Mouse (Mus musculus) adrenal gland, adult 2 months (tissue): ENCODE measurements around the gene Plin2. TPM values are rescaled to one million over a fixed set of nuclear protein-coding genes. Genes with fewer than 3 reads are reported as not detected.

Experiments used
- DNase-seq: peaks from one replicate; pipeline ENCODE4 v3.0.0; 2021
- long read RNA-seq: library from polyadenylated mRNA; stranded (forward); transcript quantifications from one replicate; pipeline ENCODE4 v2.0.0, GENCODE M21; 2021
- polyA plus RNA-seq: library from polyadenylated mRNA; depleted of rRNA; stranded (reverse); fragments of >200 nt; gene quantifications from 2 replicates; pipeline ENCODE4 v1.2.3, GENCODE M21; 2012; rRNA removed
- total RNA-seq, 2 experiments: library from RNA; stranded (reverse); gene quantifications; 2 replicates each; pipeline ENCODE4 v1.2.3; 2021

Gene Plin2
- 100 to 1,000 TPM; 465 to 481 TPM for total RNA-seq
- 304 TPM in 2 replicates for polyA plus RNA-seq
- long read RNA-seq, transcript Plin2-201 (8 exons, 1,888 nt) = major isoform, 446 of 502 reads
- long read RNA-seq, partial matches to known transcripts = 8 of 502 reads
- long read RNA-seq, other reads (novel, unspliced or antisense) = 45 of 502 reads

- peak; percentile 93 for DNase-seq
Measured at GRCm38 (mm10) chr4:86669780-86670201, at the start of gene Plin2. Gene Plin2, minus strand, starts transcription at chr4:86670060.

DNA sequence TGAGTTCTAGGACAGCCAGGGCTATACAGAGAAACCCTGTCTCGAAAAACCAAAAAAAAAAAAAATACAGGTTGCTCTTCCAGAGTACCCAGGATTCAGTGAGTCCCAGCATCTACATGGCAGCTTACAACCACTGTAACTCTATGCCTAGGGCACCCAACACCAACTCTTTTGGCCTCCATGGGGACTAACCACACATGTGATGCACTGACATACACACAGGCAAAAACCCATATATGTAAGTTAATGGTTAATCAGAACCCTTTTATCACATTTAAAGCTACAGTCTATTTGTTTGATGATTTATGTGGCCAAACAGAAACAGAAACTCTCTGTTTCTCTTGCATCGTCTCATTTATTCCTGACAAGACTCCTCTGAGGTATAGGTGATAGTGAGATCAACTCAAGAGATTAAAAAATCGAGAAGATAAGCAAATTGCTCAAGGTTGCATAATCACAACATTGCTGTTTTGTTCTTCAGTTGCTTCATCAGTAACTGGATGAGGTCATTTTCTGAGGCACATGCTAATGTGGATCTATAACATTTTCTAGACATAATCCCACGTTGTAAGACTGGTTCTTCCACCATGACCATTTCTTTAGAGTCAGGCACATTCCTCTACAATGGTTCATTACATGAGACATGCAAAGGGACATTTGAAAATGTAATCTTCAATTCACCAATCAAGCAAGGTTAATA lies 49.2 kb upstream of the Plin2 start:
- no peak for DNase-seq

DNA sequence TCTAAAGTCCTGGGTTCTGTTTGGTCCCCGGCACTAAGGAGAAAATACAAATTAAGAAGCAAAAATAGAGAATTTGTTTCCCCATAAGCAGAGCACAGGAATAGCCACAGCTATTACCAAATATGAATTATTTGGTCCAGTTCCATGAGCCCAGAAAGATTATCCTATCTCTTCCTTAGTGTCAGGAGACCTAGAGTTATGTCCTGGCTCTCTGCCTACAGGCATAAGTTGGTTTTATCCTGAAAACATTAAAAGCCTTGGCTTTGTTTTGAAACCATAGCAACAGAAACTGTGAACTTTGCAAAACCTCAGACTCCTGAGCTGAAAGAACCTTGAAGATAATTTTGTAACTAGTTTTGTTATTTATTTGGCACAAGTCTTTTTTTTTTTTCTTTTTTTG lies 47.3 kb upstream of the Plin2 start:
- DNase-seq = peak; percentile 51

- peak; percentile 73 for DNase-seq
Measured at GRCm38 (mm10) chr4:86715341-86715740, 45.5 kb upstream of the Plin2 start.

GRCm38 (mm10) chr4:86713518-86713917 lies 43.7 kb upstream of the Plin2 start:
- no peak for DNase-seq

DNA sequence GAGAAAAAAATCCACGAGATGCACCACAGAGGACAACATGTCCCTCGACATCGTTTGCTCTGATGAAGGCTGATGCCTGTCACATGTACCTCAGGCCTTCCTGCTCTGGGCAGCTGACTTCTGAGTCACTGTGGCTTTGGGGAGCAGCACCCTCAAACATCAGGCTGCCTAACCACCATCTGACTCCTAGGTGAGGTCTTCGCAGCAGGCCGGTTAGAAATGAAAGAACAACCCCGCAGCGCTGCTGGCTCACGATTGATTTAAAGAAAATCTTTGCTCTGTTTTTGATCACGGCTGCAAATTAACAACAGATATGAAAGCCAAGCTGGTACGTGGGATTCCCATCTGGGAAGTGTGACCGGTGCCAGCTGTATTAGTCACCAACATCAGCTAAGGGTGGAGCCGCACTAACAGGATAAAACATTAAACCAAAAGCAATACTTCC lies 42.9 kb upstream of the Plin2 start:
- peak; percentile 79 for DNase-seq

DNA sequence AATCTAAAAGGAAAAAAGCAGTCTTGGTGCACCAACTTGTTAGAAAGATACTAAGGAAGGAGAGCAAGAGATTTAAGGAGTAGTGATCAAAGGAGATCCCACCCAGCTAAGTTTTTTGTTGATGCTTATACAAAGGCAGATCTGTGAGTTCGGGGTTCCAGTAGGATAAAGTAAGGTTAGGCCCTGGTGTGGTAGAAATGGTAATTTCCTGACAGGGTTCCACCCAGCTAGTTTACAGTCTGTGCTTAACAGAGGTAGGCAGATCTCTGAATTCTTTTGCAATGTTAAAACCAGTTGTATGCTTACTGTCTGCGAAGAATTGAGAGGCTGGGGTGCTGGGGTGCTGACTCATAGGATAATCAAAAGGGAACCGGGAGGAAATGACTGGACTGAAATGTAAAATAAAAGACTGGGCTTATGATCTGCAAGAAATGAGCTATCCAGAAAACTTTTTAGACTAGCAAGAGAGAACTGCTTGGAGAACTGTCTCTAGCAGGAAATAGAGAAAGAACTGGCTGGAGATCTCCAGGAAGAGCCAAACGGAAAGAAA lies 40.9 kb upstream of the Plin2 start:
- DNase-seq = no peak

DNA sequence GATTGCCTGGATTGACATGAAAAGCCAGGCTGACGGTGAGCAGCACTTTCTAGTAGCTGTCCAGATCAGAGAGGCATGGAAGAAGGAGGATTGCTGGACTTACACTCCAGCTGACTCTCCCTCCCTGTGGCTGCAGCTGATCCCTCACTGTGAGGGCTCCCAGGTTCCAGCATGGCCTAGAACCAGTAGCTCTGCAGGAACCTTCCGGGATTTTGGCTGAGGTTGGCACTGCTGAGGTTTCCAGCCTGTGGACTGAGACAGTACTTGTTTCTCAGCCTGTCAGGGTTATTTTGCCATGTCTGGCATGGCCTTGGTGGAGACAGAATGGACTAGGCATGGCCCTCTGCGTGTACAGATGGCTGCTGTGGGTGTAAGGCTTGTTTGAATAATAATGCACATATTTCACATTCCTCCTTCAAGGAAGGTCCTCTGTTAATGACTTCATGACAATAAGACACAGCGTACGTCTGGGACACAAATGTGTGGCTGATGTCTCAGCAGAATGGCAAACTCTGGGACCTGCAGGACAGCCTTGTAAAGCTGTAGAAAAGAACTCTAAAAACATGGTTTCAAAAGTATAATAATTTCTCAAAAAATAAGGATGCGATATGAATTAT lies 40.3 kb upstream of the Plin2 start:
- peak; percentile 25 for DNase-seq

GRCm38 (mm10) chr4:86708801-86709200 lies 38.9 kb upstream of the Plin2 start:
- DNase-seq = no peak

- no peak for DNase-seq
Measured at GRCm38 (mm10) chr4:86699161-86699865, 29.5 kb upstream of the Plin2 start.

- DNase-seq = no peak
Measured at GRCm38 (mm10) chr4:86696890-86697289, 27.0 kb upstream of the Plin2 start.

DNA sequence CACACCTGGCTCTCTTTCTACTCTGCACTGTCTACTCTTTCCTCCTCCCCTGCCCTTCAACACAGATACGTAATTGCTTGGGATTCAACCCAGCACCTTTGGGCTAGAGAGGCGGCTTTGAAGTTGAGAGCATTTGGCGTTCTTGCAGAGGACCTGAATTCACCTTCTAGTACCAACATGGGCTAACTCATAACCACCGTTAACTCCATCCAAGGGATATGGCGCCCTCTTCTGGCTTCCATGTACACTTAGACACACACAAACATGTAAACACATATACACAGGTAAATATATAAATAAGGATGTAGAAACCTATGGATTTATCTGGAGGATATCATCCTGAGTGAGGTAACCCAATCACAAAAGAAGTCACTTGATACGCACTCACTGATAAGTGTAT lies 25.2 kb upstream of the Plin2 start:
- DNase-seq = peak; percentile 76

DNA sequence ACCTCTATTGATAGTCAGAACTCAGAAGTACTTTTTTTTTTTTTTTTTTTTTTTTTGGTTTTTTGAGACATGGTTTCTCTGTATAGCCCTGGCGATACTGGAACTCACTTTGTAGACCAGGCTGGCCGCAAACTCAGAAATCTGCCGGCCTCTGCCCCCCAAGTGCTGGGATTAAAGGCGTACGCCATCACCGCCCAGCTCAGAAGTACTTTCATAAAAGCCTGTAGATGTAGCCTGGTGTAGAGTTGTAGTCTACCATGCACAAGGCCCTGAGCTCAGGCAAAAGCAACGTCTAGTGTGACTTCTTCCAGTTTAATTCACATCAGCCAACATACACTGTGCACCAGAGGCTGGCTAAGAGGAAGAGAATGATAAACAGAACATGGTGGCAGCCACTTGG lies 23.1 kb upstream of the Plin2 start:
- no peak for DNase-seq

DNA sequence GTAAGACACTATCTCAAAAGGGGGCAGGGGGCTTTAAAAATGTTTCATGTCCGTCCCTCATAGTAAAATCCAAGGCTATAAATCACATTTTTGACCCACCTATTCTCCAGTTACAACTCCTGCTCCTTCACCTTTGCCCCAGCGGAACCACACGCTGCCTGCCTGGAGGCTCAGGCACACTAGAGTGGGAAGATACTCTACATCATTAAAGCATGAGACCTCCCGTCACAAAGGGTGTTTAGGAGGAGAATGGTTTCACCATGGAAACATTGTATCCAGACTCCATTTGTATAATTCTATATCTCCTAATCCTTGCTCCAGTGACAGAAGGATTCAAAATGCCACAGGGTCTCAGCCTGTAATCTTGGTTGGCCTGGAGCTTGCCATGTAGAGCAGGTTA lies 21.4 kb upstream of the Plin2 start:
- no peak for DNase-seq

GRCm38 (mm10) chr4:86690768-86691167 lies 20.9 kb upstream of the Plin2 start:
- DNase-seq = no peak

DNA sequence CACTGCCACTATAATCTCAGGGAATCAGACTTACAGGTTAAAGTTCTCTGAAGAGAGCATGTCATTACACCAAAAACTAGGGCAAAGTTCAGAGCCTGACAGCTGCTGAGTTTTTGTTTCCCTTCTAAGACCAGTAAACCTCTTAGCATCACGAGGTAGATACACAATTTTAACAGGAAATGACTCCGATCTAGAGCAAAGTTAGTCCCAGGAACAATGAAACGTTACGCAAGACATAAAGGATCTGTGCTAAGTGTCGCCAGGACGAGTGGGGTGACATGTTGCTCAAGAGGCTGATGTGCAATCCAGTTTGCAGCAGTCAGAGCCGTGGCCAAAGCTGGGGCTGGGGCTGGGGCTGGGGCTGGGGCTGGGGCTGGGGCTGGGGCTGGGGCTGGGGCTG lies 20.3 kb upstream of the Plin2 start:
- peak; percentile 85 for DNase-seq

GRCm38 (mm10) chr4:86689056-86689735 lies 19.3 kb upstream of the Plin2 start:
- peak; percentile 31 for DNase-seq

GRCm38 (mm10) chr4:86686564-86686963 lies 16.7 kb upstream of the Plin2 start:
- peak; percentile 46 for DNase-seq

DNA sequence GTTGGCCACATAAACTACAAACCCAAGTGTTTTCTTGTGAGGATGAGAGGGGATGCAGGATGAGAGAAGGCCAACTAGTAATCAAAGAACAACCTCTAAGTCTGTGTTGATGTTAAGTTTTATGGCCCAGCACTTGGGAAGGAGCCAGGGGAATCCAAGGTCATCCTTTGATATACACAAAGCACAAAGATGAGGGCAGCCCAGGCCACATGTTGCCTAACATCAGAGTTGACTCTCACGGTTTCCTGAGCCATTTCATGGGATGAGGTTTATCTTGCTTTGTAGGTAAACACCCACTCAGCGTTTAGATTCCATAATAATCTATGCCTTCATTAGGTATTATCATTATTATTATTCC lies 16.1 kb upstream of the Plin2 start:
- DNase-seq = peak; percentile 84

DNA sequence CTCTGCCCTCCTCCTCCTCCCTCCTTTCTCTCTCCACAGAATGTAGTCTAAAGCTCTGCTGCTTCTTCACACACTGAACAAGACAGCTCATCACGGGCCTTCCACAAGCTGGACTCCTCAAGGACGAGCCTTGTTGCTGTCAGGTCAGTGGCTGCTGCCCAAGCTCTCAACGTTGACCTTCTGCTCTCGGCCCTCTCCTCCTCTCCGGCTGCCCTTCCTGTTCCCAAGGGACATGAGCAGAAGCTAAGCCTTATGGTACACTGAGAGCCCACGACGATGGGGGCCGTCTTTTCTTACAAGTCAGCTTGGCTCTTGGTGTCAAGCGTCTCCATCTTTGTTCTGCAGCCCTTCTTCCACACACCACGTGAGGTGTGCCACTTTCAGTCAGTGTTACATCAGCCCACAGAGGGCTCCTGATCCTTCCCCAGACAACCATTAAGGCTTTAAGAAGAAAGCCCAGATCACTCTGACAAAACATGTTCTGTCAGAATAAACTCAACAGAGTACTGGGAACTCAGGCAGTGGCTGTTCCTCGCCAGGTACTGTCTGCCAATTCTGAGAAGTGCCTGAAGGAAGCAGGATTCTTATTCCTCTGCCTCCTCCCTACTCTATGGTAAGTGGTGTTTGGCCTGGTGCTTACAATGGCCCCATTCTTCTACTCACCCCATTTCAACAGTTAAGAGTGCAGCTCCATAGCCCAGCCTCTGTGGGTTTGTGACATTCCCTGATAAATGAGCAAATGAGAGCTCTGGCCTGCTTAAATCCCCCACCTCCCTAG lies 15.6 kb upstream of the Plin2 start:
- DNase-seq = peak; percentile 83

DNA sequence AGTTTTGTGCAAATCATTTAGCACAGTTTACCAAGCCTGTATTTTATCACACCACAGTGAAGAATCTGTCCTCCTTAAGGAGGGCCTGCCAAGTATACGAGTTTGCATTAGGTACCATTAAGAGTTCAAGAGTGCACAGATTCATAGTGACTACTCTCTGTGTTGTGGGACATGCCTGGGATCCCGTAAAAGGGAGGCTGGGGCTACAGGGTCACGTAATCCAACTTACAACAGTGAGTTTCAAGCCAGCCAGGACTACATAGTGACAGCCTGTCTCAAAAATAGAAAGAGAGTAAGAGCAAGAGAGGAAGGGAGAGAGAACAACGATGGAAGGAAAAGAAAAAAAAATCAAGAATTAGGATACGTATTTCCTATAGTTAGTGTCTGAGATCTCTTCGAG lies 14.9 kb upstream of the Plin2 start:
- DNase-seq = no peak
